Mouse (Mus musculus): ENCODE data around the gene Chn2. TPM values are rescaled to one million over a fixed set of nuclear protein-coding genes. Genes with fewer than 3 reads are reported as not detected.
A peak's percentile ranks its signal among the peaks of the same experiment; 100 is the strongest.

Chn2 gene
- polyA plus RNA-seq, 1 experiment: 574 TPM

- 3% methylated on average over 4 of the region's 4 CpGs for WGBS
These were observed 72.1 kb downstream of the Chn2 start for GRCm38 (mm10) chr6:54111416-54111984.

GRCm38 (mm10) chr6:54113338-54113737 is 74.0 kb downstream of the Chn2 start:
- TF ChIP-seq CTCF (IDR thresholded peaks at IDR 0.05; ENCODE audit: borderline replicate concordance, insufficient read depth, low read depth, low read length) (no peak), POLR2A (IDR thresholded peaks at IDR 0.05; ENCODE audit: borderline replicate concordance, insufficient read depth, low read length) (no peak)
- no peaks in the 10 kb centered on the region for H3K27me3 ChIP-seq (ENCODE audit: control insufficient read depth, insufficient read depth, low read length)
- WGBS: 18% methylated on average over 5 of the region's 5 CpGs
- DNase-seq: peak in 1 of 2 experiments; percentile 50
- no peak overlapping the region for H3K4me3 ChIP-seq (replicated peaks; ENCODE audit: insufficient read depth, low read depth, low read length)
- peak overlapping the region; percentile 48 for H3K27ac ChIP-seq (ENCODE audit: insufficient read depth, low read length)
- H3K4me1 ChIP-seq (ENCODE audit: control insufficient read depth, insufficient read depth, low read length): peaks cover 78% of the 10 kb centered on the region

More at GRCm38 (mm10) chr6:54111416-54111984, 72.1 kb downstream of the Chn2 start:
- H3K4me1 ChIP-seq (ENCODE audit: control insufficient read depth, insufficient read depth, low read length): peaks cover 75% of the 10 kb centered on the region
- DNase-seq: peak; percentile 84 to 88
- TF ChIP-seq POLR2A (IDR thresholded peaks at IDR 0.05; ENCODE audit: borderline replicate concordance, insufficient read depth, low read length): no peak
- TF ChIP-seq CTCF (IDR thresholded peaks at IDR 0.05; ENCODE audit: borderline replicate concordance, insufficient read depth, low read depth, low read length): no peak
- no peaks in the 10 kb centered on the region for H3K27me3 ChIP-seq (ENCODE audit: control insufficient read depth, insufficient read depth, low read length)
- no peak overlapping the region for H3K4me3 ChIP-seq (replicated peaks; ENCODE audit: insufficient read depth, low read depth, low read length)
- H3K27ac ChIP-seq (ENCODE audit: insufficient read depth, low read length): no peak overlapping the region; the same call in 1 of the 2 replicates

GRCm38 (mm10) chr6:54114412-54114811 is 75.1 kb downstream of the Chn2 start:
- peaks cover 81% of the 10 kb centered on the region for H3K4me1 ChIP-seq (ENCODE audit: control insufficient read depth, insufficient read depth, low read length)
- H3K27ac ChIP-seq (ENCODE audit: insufficient read depth, low read length): peak overlapping the region; percentile 65
- H3K27me3 ChIP-seq (ENCODE audit: control insufficient read depth, insufficient read depth, low read length): no peaks in the 10 kb centered on the region
- TF ChIP-seq CTCF (IDR thresholded peaks at IDR 0.05; ENCODE audit: borderline replicate concordance, insufficient read depth, low read depth, low read length): no peak
- no peak for TF ChIP-seq POLR2A (IDR thresholded peaks at IDR 0.05; ENCODE audit: borderline replicate concordance, insufficient read depth, low read length)
- no peak overlapping the region for H3K4me3 ChIP-seq (replicated peaks; ENCODE audit: insufficient read depth, low read depth, low read length)
- WGBS: 15% methylated on average over 6 of the region's 6 CpGs
- peak; percentile 55 to 56 for DNase-seq

GRCm38 (mm10) chr6:54116299-54116698 is 76.9 kb downstream of the Chn2 start:
- DNase-seq: peak; percentile 69 to 82
- Histone ChIP-seq H3K27ac (ENCODE audit: insufficient read depth, low read length) (peak overlapping the region; percentile 76), H3K27me3 (ENCODE audit: control insufficient read depth, insufficient read depth, low read length) (no peaks in the 10 kb centered on the region), H3K4me1 (ENCODE audit: control insufficient read depth, insufficient read depth, low read length) (peaks cover 75% of the 10 kb centered on the region), H3K4me3 (replicated peaks; ENCODE audit: insufficient read depth, low read depth, low read length) (no peak overlapping the region)
- 21% methylated on average over 9 of the region's 9 CpGs for WGBS
- TF ChIP-seq POLR2A (IDR thresholded peaks at IDR 0.05; ENCODE audit: borderline replicate concordance, insufficient read depth, low read length): no peak
- no peak for TF ChIP-seq CTCF (IDR thresholded peaks at IDR 0.05; ENCODE audit: borderline replicate concordance, insufficient read depth, low read depth, low read length)

GRCm38 (mm10) chr6:54117001-54117591 is 77.7 kb downstream of the Chn2 start:
- H3K4me1 ChIP-seq (ENCODE audit: control insufficient read depth, insufficient read depth, low read length): peaks cover 78% of the 10 kb centered on the region
- H3K27me3 ChIP-seq (ENCODE audit: control insufficient read depth, insufficient read depth, low read length): no peaks in the 10 kb centered on the region
- no peak overlapping the region for H3K4me3 ChIP-seq (replicated peaks; ENCODE audit: insufficient read depth, low read depth, low read length)
- TF ChIP-seq CTCF (IDR thresholded peaks at IDR 0.05; ENCODE audit: borderline replicate concordance, insufficient read depth, low read depth, low read length) (no peak), POLR2A (IDR thresholded peaks at IDR 0.05; ENCODE audit: borderline replicate concordance, insufficient read depth, low read length) (no peak)
- no peak for DNase-seq
- WGBS: 72% methylated on average over 7 of the region's 7 CpGs
- peak overlapping the region; percentile 98 for H3K27ac ChIP-seq (ENCODE audit: insufficient read depth, low read length)

- WGBS: 18% methylated on average over 3 of the region's 3 CpGs
- TF ChIP-seq POLR2A (IDR thresholded peaks at IDR 0.05; ENCODE audit: borderline replicate concordance, insufficient read depth, low read length) (no peak), CTCF (IDR thresholded peaks at IDR 0.05; ENCODE audit: borderline replicate concordance, insufficient read depth, low read depth, low read length) (no peak)
These were observed 79.0 kb downstream of the Chn2 start for GRCm38 (mm10) chr6:54118395-54118794.

GRCm38 (mm10) chr6:54118897-54119296 is 79.5 kb downstream of the Chn2 start:
- no peak for DNase-seq
- WGBS: 54% methylated on average over 4 of the region's 4 CpGs
- H3K4me3 ChIP-seq (replicated peaks; ENCODE audit: insufficient read depth, low read depth, low read length): no peak overlapping the region
- H3K27ac ChIP-seq (ENCODE audit: insufficient read depth, low read length): peak overlapping the region; percentile 98
- TF ChIP-seq CTCF (IDR thresholded peaks at IDR 0.05; ENCODE audit: borderline replicate concordance, insufficient read depth, low read depth, low read length) (no peak), POLR2A (IDR thresholded peaks at IDR 0.05; ENCODE audit: borderline replicate concordance, insufficient read depth, low read length) (no peak)
- H3K27me3 ChIP-seq (ENCODE audit: control insufficient read depth, insufficient read depth, low read length): no peaks in the 10 kb centered on the region
- peaks cover 61% of the 10 kb centered on the region for H3K4me1 ChIP-seq (ENCODE audit: control insufficient read depth, insufficient read depth, low read length)

More at GRCm38 (mm10) chr6:54118395-54118794, 79.0 kb downstream of the Chn2 start:
- Histone ChIP-seq H3K27me3 (ENCODE audit: control insufficient read depth, insufficient read depth, low read length) (no peaks in the 10 kb centered on the region), H3K4me3 (replicated peaks; ENCODE audit: insufficient read depth, low read depth, low read length) (no peak overlapping the region), H3K4me1 (ENCODE audit: control insufficient read depth, insufficient read depth, low read length) (peaks cover 66% of the 10 kb centered on the region), H3K27ac (ENCODE audit: insufficient read depth, low read length) (peak overlapping the region; percentile 98)
- no peak for DNase-seq

GRCm38 (mm10) chr6:54119461-54119860 is 80.1 kb downstream of the Chn2 start:
- H3K27ac ChIP-seq (ENCODE audit: insufficient read depth, low read length): peak overlapping the region; percentile 98
- TF ChIP-seq POLR2A (IDR thresholded peaks at IDR 0.05; ENCODE audit: borderline replicate concordance, insufficient read depth, low read length) (no peak), CTCF (IDR thresholded peaks at IDR 0.05; ENCODE audit: borderline replicate concordance, insufficient read depth, low read depth, low read length) (no peak)
- H3K27me3 ChIP-seq (ENCODE audit: control insufficient read depth, insufficient read depth, low read length): no peaks in the 10 kb centered on the region
- no peak overlapping the region for H3K4me3 ChIP-seq (replicated peaks; ENCODE audit: insufficient read depth, low read depth, low read length)
- peaks cover 60% of the 10 kb centered on the region for H3K4me1 ChIP-seq (ENCODE audit: control insufficient read depth, insufficient read depth, low read length)
- peak in 1 of 2 experiments; percentile 51 for DNase-seq
- 9% methylated on average over 2 of the region's 2 CpGs for whole genome bisulfite sequencing

All from cerebellum, adult 2 months (tissue).